Mouse (Mus musculus) CD4-positive, CD25-positive, alpha-beta regulatory T cell, adult 9 weeks (primary cell): ENCODE measurements around the gene Arhgap1. TPM values are rescaled to one million over a fixed set of nuclear protein-coding genes. Genes with fewer than 3 reads are reported as not detected.

Experiments used
- polyA plus RNA-seq: library from polyadenylated mRNA; unstranded; fragments of 100-300 nt; shearing (Covaris generic); gene quantifications from one replicate; pipeline ENCODE4 v1.2.1, GENCODE M21; 2017

The Arhgap1 gene
- 236 TPM for polyA plus RNA-seq

DNA sequence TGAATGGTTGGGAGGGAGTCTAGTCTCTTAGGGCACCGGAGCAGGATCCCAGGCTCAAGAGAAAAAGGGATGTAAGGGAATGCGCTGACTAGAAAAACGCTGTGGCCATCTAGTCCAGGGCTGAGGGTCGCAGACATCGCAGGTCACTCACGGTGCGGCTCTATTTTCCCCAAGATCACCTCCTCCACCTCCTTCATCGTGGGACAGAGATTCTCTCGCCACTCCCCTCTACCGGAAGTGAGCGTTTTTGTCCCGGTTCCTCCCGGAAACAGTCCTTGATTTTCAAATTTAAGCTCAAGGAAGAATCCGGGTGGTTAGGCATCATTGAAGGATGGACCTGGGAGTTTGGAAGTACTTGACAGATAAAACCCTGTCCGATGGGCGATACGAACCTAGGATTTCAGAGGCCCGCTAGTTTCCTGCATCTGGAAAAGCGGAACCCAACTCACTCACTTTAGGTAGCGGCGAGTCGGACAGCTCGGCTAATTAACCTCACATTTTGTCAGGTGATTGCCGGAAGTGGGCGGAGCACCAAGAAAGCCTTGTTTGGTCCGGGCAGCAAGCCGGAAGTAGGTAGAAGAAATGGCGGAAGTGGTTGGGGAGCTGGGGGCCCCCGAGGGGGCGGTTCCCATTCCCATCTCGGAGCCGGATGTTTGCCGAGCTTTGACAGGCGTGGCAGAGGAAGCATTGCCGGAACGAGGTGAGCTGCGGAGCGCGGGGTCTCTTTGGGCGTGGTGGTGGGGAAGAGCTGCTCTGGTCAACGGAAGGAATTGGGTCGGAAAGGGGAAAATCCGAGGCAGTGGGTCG is at the start of gene Arhgap1, which contains the start of gene Zfp408:
Gene Arhgap1 (plus strand): TSS at position 308 of the 807 bp plus-strand sequence.
Gene Zfp408 (minus strand): TSS at position 239 of the 807 bp plus-strand sequence.

DNA sequence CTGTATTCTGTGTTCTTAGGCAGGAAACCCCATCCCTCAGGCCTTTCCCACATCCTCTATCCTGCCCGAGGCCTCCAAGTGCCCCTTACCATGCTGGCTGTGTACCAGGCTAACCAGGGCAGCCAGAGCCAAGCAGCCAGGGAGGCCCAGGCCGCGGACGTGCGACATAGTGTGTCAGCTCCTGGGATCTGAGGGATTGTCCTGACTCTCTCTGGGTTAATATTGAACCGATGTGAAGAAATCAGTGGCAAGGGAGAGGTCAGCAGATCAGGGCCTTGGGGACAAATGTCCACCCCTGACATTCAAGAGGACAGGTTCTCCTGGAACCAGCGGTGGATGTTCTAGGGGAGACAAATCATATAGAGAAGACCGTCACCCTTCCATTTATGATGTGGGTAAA is 13.4 kb upstream of the Arhgap1 start, which contains the start of gene F2:
Gene F2 (minus strand): TSS at position 186 of the 400 bp plus-strand sequence.

DNA sequence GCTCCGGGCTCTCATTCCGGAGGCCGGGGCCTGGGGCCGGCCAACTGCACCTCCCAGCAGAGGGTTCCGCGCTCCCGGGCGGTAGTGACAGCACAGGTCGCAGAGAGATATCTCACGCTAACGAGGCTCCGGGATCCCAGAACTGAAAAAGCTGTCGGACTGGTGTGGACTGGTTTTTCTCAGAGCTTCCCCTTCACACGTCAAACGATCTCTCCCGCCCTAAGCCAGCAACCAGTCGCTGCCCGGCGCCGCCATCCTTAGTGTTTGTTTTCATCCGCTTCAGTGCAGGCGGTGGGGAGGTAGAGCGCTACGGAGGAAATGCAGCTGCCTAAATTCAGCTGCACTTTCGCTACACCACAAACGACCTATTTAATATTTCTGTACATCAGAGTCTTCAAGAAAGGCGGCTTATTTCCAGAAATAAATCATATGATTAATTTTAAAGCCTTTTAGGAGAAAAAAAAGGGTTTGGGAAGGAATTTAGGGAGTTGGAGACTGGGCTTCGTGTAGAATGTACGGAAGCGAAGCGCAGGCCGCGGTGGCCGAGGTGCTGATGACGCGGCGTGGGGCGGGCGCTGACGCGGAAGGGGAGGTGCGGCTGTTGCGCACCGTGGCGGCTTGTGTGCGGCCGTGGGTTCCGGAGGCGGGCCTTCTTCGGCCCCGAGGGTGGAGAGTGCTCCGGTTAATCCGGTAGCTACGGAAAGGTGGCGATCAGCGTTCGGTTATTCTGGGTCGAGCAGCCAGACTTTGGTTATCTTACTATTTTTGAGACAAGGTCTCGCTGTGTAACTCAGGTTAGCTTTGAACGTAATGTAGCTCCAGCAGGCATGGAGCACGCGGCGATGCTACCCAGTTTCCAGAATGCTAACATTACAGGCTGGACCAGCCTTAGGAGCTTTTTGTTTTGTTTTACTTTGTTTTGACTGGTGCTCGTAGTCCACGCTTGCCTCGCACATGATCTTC is 60.9 kb downstream of the Arhgap1 start, which contains the start of the genes Atg13 and Harbi1:
Gene Atg13 (minus strand): TSS at position 305 of the 963 bp plus-strand sequence.
Gene Harbi1 (plus strand): TSS at position 581 of the 963 bp plus-strand sequence.

Other genes with a start within 250 kb of the Arhgap1 start
- gene 1110051M20Rik, start 205.2 kb upstream of the Arhgap1 start, polyA plus RNA-seq, result 30.4 TPM
- gene Lrp4, start 192.3 kb upstream of the Arhgap1 start, polyA plus RNA-seq, result 0.04 TPM
- 59.8 TPM for gene Ckap5, start 123.1 kb upstream of the Arhgap1 start, polyA plus RNA-seq
- gene F2, start 13.4 kb upstream of the Arhgap1 start, polyA plus RNA-seq, result not detected
- gene Zfp408, start 69 bp upstream of the Arhgap1 start, polyA plus RNA-seq, result 24.1 TPM
- gene Atg13, start 60.7 kb downstream of the Arhgap1 start, polyA plus RNA-seq, result 63.0 TPM
- 18.4 TPM for gene Harbi1, start 61.0 kb downstream of the Arhgap1 start, polyA plus RNA-seq
- gene Ambra1, start 80.3 kb downstream of the Arhgap1 start, polyA plus RNA-seq, result 63.0 TPM